Mouse (Mus musculus): ENCODE data around the gene Uhrf2. TPM values are rescaled to one million over a fixed set of nuclear protein-coding genes. Genes with fewer than 3 reads are reported as not detected.
A peak's percentile ranks its signal among the peaks of the same experiment; 100 is the strongest.
"Not testable (repeated sequence)": the region's sequence is repeated elsewhere in the genome, so short reads cannot be mapped to it uniquely, and the experiment has no call there.

Uhrf2 gene
- 74.6 and 80.9 TPM in 2 replicates for polyA plus RNA-seq (2016; fragmentation: Nextera tagmentation; extraction: Ambion mirVana)

DNA sequence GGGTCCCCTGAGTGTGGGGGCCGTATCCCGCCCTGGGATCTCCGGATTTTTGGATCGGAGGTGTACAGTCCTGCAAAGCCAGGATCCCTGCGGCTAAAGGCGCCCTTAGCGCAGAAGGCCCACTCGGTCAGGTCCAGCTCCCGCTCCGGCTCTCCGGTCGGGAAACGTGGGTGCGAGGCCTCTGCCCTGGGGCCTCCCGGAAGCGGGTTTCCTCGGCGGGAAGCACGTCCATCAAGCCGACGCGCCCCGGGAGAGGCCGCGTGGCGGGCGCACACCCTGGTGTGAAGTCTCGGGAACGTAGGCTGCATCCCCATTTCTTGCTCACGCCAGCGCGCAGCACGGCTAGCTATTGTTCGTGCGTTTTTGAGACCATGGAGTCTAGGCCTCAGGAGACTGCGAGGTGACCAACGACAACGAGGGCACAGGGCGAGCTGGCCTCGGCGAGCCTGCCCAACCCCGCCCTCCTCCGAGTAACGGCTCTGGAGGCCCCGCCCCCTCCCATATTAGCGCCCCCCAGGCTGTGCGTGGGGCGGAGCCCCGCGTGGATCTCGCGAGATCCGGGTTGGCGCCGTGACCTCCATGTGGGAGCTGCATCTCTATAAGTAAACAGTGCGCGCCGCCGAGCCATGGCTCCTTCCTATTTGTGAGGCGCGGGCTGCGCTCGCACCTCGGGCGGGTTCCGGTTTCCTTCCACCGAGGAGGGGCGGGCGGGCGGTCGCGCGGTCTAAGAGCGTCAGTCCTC, at the start of gene Uhrf2:
Uhrf2 (plus strand) TSS at position 620 of the 742 bp plus-strand sequence.
- peak within 1 kb of the TSS; percentile 74 for H3K4me2 ChIP-seq (replicated peaks)
- H3K4me3 ChIP-seq: peak within 1 kb of the TSS; percentile 100
- H3K36me3 ChIP-seq: no peaks in the 10 kb centered on the region
- H3K9ac ChIP-seq: peak within 1 kb of the TSS; percentile 98
- H3K27ac ChIP-seq: peak within 1 kb of the TSS; percentile 86
- no peaks in the 10 kb centered on the region for H3K27me3 ChIP-seq (replicated peaks)
- H3K4me1 ChIP-seq: peaks cover 33% of the 10 kb centered on the region
- H3K9me3 ChIP-seq: no peaks in the 10 kb centered on the region
- 1% methylated on average over 74 of the region's 74 CpGs for WGBS
- ATAC-seq (ENCODE audit: low FRiP score, low read depth): peak; percentile 96

GRCm38 (mm10) chr19:29984208-29985005, 45.9 kb upstream of the Uhrf2 start:
- WGBS: 78% methylated on average over 16 of the region's 16 CpGs

GRCm38 (mm10) chr19:29986464-29987091, 43.7 kb upstream of the Uhrf2 start:
- no peak for ATAC-seq (ENCODE audit: low FRiP score, low read depth)
- Histone ChIP-seq H3K9ac (no peak overlapping the region), H3K4me1 (no peaks in the 10 kb centered on the region), H3K27ac (no peak overlapping the region), H3K4me3 (no peak overlapping the region), H3K36me3 (no peaks in the 10 kb centered on the region), H3K4me2 (replicated peaks) (no peak overlapping the region), H3K9me3 (no peaks in the 10 kb centered on the region), H3K27me3 (replicated peaks) (no peaks in the 10 kb centered on the region)
- WGBS: 93% methylated on average over 12 of the region's 12 CpGs

More at GRCm38 (mm10) chr19:29984208-29985005, 45.9 kb upstream of the Uhrf2 start:
- Histone ChIP-seq H3K36me3 (no peaks in the 10 kb centered on the region), H3K27me3 (replicated peaks) (no peaks in the 10 kb centered on the region), H3K9me3 (no peaks in the 10 kb centered on the region), H3K4me2 (replicated peaks) (no peak overlapping the region), H3K27ac (no peak overlapping the region), H3K9ac (no peak overlapping the region), H3K4me1 (no peaks in the 10 kb centered on the region), H3K4me3 (no peak overlapping the region)
- no peak for ATAC-seq (ENCODE audit: low FRiP score, low read depth)

DNA sequence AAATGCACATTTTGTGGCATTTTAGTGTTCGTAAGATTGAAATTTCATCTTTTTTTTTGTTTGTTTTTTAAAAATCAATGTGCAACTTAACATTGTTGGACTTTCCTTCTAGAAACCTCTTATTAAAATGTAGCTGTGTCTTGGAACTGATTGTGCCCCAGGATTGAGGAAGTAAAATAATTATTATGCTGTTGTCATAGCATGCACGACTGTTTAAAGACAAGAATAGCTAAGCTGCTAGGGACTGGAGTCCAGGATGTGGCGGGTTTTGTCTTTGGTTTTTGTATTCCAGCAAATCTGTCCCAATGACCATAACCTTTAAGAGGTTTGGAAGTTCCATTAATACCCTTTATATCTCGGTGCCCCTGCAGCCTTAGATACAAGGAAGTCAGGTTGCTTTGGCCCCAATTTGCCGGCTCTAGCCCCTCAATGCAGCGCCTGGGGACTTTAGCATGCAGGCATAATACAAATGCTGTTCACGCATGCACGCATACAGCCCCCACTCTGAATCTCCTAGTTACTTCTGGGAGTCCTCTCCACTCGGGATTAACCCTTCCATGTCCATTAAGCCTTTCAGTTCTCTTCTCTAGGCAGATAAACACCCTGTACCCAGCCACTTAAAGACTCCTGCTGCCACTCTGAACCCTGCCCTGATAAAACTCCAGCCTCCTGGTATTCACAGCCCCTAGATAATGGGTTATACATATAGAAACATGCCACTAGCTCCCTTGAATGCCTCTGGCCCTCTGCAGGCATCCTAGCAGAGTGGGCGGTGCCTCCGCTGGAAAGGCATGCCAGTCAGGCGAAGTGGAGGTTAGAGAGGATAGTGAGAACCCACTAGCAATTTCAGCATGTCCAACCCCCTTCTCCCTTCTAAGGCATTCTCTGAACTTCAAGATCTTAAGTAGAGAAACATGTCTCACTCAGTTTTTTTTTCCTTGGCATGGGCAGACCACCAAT, 29.6 kb upstream of the Uhrf2 start:
- no peak for ATAC-seq (ENCODE audit: low FRiP score, low read depth)
- Histone ChIP-seq H3K36me3 (no peaks in the 10 kb centered on the region), H3K9ac (no peak overlapping the region), H3K27ac (no peak overlapping the region), H3K4me1 (no peaks in the 10 kb centered on the region), H3K4me2 (replicated peaks) (no peak overlapping the region), H3K27me3 (replicated peaks) (no peaks in the 10 kb centered on the region), H3K9me3 (no peaks in the 10 kb centered on the region), H3K4me3 (no peak overlapping the region)
- WGBS: 48% methylated on average over 12 of the region's 12 CpGs

DNA sequence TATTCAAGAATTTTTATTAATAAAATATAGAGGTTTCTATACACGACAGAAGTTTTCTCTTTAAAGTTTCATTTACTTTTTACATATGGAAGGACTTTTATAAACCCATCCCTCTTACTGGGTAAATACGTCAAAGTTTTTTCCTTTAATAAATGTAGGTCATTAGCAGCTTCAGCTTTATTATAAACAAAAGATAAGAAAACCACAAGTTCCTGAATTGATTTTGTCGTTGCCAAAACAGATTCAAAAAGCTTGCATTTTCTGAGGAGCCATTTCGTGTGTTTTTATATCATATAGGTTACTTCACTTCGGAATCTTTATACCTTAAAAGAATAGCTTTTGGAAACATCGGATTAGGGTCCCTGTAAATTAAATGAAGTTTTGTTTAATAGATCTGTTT, 28.8 kb upstream of the Uhrf2 start:
- H3K27ac ChIP-seq: no peak overlapping the region
- no peak overlapping the region for H3K9ac ChIP-seq
- no peaks in the 10 kb centered on the region for H3K9me3 ChIP-seq
- no peaks in the 10 kb centered on the region for H3K27me3 ChIP-seq (replicated peaks)
- H3K4me3 ChIP-seq: no peak overlapping the region
- WGBS: 89% methylated on average over 6 of the region's 6 CpGs
- no peak for ATAC-seq (ENCODE audit: low FRiP score, low read depth)
- no peaks in the 10 kb centered on the region for H3K36me3 ChIP-seq
- no peak overlapping the region for H3K4me2 ChIP-seq (replicated peaks)
- H3K4me1 ChIP-seq: no peaks in the 10 kb centered on the region

- H3K9ac ChIP-seq: no peak within 1 kb of the TSS
- no peak within 1 kb of the TSS for H3K4me3 ChIP-seq
- no peaks in the 10 kb centered on the region for H3K36me3 ChIP-seq
- no peak for ATAC-seq (ENCODE audit: low FRiP score, low read depth)
- H3K4me1 ChIP-seq: no peaks in the 10 kb centered on the region
- no peaks in the 10 kb centered on the region for H3K27me3 ChIP-seq (replicated peaks)
- H3K27ac ChIP-seq: no peak within 1 kb of the TSS
- H3K4me2 ChIP-seq (replicated peaks): no peak within 1 kb of the TSS
- H3K9me3 ChIP-seq: no peaks in the 10 kb centered on the region
- WGBS: 95% methylated on average over 9 of the region's 9 CpGs
These were observed 26.7 kb upstream of the Uhrf2 start, which contains the start of gene Trpd52l3 for GRCm38 (mm10) chr19:30003621-30004020. Gene Trpd52l3 (plus strand): TSS chr19:30003790.

GRCm38 (mm10) chr19:30006371-30006770, 23.9 kb upstream of the Uhrf2 start:
- no peaks in the 10 kb centered on the region for H3K27me3 ChIP-seq (replicated peaks)
- ATAC-seq (ENCODE audit: low FRiP score, low read depth): no peak
- no peak overlapping the region for H3K4me2 ChIP-seq (replicated peaks)
- no peak overlapping the region for H3K27ac ChIP-seq
- no peak overlapping the region for H3K9ac ChIP-seq
- no peaks in the 10 kb centered on the region for H3K9me3 ChIP-seq
- H3K4me3 ChIP-seq: no peak overlapping the region
- H3K36me3 ChIP-seq: no peaks in the 10 kb centered on the region
- no peaks in the 10 kb centered on the region for H3K4me1 ChIP-seq
- 76% methylated on average over 3 of the region's 3 CpGs for WGBS

GRCm38 (mm10) chr19:30010520-30011296, 19.6 kb upstream of the Uhrf2 start:
- 83% methylated on average over 13 of the region's 13 CpGs for WGBS
- H3K4me1 ChIP-seq: no peaks in the 10 kb centered on the region
- H3K36me3 ChIP-seq: no peaks in the 10 kb centered on the region
- H3K4me2 ChIP-seq (replicated peaks): no peak overlapping the region
- ATAC-seq (ENCODE audit: low FRiP score, low read depth): no peak
- no peaks in the 10 kb centered on the region for H3K27me3 ChIP-seq (replicated peaks)
- no peak overlapping the region for H3K9ac ChIP-seq
- no peak overlapping the region for H3K27ac ChIP-seq
- H3K9me3 ChIP-seq: no peaks in the 10 kb centered on the region
- no peak overlapping the region for H3K4me3 ChIP-seq

- H3K4me1 ChIP-seq: no peaks in the 10 kb centered on the region
- 85% methylated on average over 3 of the region's 3 CpGs for WGBS
- no peak overlapping the region for H3K27ac ChIP-seq
- no peak overlapping the region for H3K4me2 ChIP-seq (replicated peaks)
- no peak overlapping the region for H3K4me3 ChIP-seq
- no peaks in the 10 kb centered on the region for H3K27me3 ChIP-seq (replicated peaks)
- ATAC-seq (ENCODE audit: low FRiP score, low read depth): no peak
- H3K36me3 ChIP-seq: no peaks in the 10 kb centered on the region
- H3K9me3 ChIP-seq: no peaks in the 10 kb centered on the region
- no peak overlapping the region for H3K9ac ChIP-seq
These were observed 16.0 kb upstream of the Uhrf2 start for GRCm38 (mm10) chr19:30014331-30014730.

- no peaks in the 10 kb centered on the region for H3K36me3 ChIP-seq
- no peak overlapping the region for H3K9ac ChIP-seq
- no peak for ATAC-seq (ENCODE audit: low FRiP score, low read depth)
- H3K4me2 ChIP-seq (replicated peaks): no peak overlapping the region
- no peaks in the 10 kb centered on the region for H3K9me3 ChIP-seq
- no peak overlapping the region for H3K27ac ChIP-seq
- WGBS: 64% methylated on average over 6 of the region's 6 CpGs
- no peaks in the 10 kb centered on the region for H3K27me3 ChIP-seq (replicated peaks)
- no peaks in the 10 kb centered on the region for H3K4me1 ChIP-seq
- H3K4me3 ChIP-seq: no peak overlapping the region
These were observed 14.2 kb upstream of the Uhrf2 start for GRCm38 (mm10) chr19:30016156-30016555.

DNA sequence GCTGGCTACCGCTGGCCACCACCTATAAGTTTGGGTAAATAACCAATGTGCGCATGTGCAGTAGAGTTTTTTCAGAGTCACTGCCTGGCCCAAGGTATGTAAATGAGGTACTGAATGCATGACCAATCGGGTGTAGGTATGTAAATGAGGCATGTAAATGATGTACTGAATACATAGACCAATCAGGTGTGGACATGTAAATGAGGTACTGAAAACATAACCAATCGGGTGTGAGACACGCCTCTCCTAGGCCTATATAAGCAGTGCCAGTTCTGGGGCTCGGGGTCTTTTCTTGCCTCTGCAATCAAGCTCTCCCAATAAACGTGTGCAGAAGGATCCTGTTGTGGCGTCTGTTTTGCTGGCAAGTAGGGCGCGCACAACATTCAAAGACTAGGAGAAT, 6.9 kb upstream of the Uhrf2 start:
- H3K4me3 ChIP-seq; H3K9ac ChIP-seq; ATAC-seq (ENCODE audit: low FRiP score, low read depth); H3K27me3 ChIP-seq (replicated peaks); H3K9me3 ChIP-seq; H3K4me2 ChIP-seq (replicated peaks); H3K4me1 ChIP-seq; H3K27ac ChIP-seq; H3K36me3 ChIP-seq: not testable (repeated sequence)
- 95% methylated on average over 10 of the region's 10 CpGs for WGBS
